Mouse (Mus musculus) liver, embryonic 14.5 days (tissue): ENCODE results near the gene Alg9.

Experiments used
- CTCF ChIP-seq: IDR thresholded peaks from 2 replicates; pipeline ENCODE4 v1.5.1; 2016; ENCODE audit warnings: antibody characterized with exemption, low read depth, control low read depth
- EP300 ChIP-seq: IDR thresholded peaks from 2 replicates; pipeline ENCODE4 v1.6.1; 2016; ENCODE audit warnings: antibody characterized with exemption, low read depth

DNA sequence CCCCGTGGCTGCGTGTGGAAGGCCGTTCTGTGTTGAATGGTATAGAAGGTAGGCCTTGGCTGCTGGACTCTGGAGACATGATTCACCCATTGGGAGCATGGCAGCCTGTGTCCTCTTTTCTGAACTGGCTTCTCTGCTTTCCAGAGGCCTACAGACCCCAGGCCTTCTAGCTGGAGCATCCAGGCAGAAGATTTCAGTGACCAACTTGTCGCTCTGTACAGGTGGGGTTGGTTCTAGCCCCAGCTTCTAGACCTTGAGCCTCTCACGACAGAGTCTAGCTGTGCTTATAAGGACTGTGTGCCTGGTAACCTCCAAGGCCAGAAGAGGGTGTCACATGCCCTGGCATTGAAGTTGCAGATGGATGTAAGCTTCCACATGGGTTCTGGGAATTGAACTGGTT is 56.7 kb downstream of the Alg9 start:
- TF ChIP-seq EP300 (no peak), CTCF (no peak)
